Mouse (Mus musculus): ENCODE measurements at regions not wholly inside any gene's neighbourhood (a gene's known extent, or its start where the extent isn't known, plus 50 kb on each side); places are given as distances from the start of the nearest gene placed in this dataset.

- no peak for TF ChIP-seq CTCF (IDR thresholded peaks at IDR 0.05; ENCODE audit: extremely low read depth, insufficient read depth, insufficient read length, insufficient replicate concordance)
- no peak for TF ChIP-seq POLR2A (IDR thresholded peaks at IDR 0.05; ENCODE audit: low read depth, low read length)
These were observed 208.4 kb upstream of the Fam241a start for GRCm38 (mm10) chr3:128104516-128104915.

All from spleen, adult 2 months (tissue).